Mouse (Mus musculus): Measurements from ENCODE around the gene Tmem47.

GRCm38 (mm10) chrX:81085025-81085752, 14.7 kb downstream of the Tmem47 start:
- TF ChIP-seq POLR2A (IDR thresholded peaks at IDR 0.05; ENCODE audit: insufficient read depth, low read depth, low read length) (no peak), CTCF (IDR thresholded peaks at IDR 0.05; ENCODE audit: insufficient read depth, low read depth, low read length) (no peak)

Measured in olfactory bulb, adult 2 months (tissue).